Mouse (Mus musculus): ENCODE measurements at regions not wholly inside any gene's neighbourhood (a gene's known extent, or its start where the extent isn't known, plus 50 kb on each side); places are given as distances from the start of the nearest gene placed in this dataset.

GRCm38 (mm10) chr16:24073065-24073464 is 84.4 kb upstream of the Bcl6 start:
- Histone ChIP-seq H3K27ac (no peak overlapping the region), H3K9ac (no peak overlapping the region), H3K4me3 (replicated peaks) (no peak overlapping the region), H3K4me1 (replicated peaks) (no peaks in the 10 kb centered on the region), H3K36me3 (no peaks in the 10 kb centered on the region), H3K4me2 (replicated peaks) (no peak overlapping the region), H3K9me3 (no peaks in the 10 kb centered on the region), H3K27me3 (replicated peaks) (no peaks in the 10 kb centered on the region)
- no peak for ATAC-seq
- 73% methylated on average over 6 of the region's 6 CpGs for WGBS

GRCm38 (mm10) chr16:24069411-24069810 is 80.8 kb upstream of the Bcl6 start:
- no peak for ATAC-seq
- no peak overlapping the region for H3K4me3 ChIP-seq (replicated peaks)
- H3K9me3 ChIP-seq = no peaks in the 10 kb centered on the region
- H3K27me3 ChIP-seq (replicated peaks) = no peaks in the 10 kb centered on the region
- no peaks in the 10 kb centered on the region for H3K36me3 ChIP-seq
- no peak overlapping the region for H3K27ac ChIP-seq
- no peak overlapping the region for H3K4me2 ChIP-seq (replicated peaks)
- no peak overlapping the region for H3K9ac ChIP-seq
- no peaks in the 10 kb centered on the region for H3K4me1 ChIP-seq (replicated peaks)
- WGBS = 81% methylated on average over 5 of the region's 5 CpGs

GRCm38 (mm10) chr16:24068250-24068813 is 79.7 kb upstream of the Bcl6 start:
- Histone ChIP-seq H3K27ac (no peak overlapping the region), H3K4me2 (replicated peaks) (no peak overlapping the region), H3K9me3 (no peaks in the 10 kb centered on the region), H3K4me3 (replicated peaks) (no peak overlapping the region), H3K9ac (no peak overlapping the region), H3K36me3 (no peaks in the 10 kb centered on the region), H3K27me3 (replicated peaks) (no peaks in the 10 kb centered on the region), H3K4me1 (replicated peaks) (no peaks in the 10 kb centered on the region)
- 29% methylated on average over 4 of the region's 4 CpGs for WGBS
- peak; percentile 56 for ATAC-seq

- no peaks in the 10 kb centered on the region for H3K27me3 ChIP-seq (replicated peaks)
- H3K4me1 ChIP-seq (replicated peaks) = peaks cover 8% of the 10 kb centered on the region; the same call in 1 of the 2 replicates
- no peak overlapping the region for H3K27ac ChIP-seq
- H3K9ac ChIP-seq = no peak overlapping the region
- no peaks in the 10 kb centered on the region for H3K9me3 ChIP-seq
- H3K4me3 ChIP-seq (replicated peaks) = no peak overlapping the region
- no peak overlapping the region for H3K4me2 ChIP-seq (replicated peaks)
- WGBS = 76% methylated on average over 5 of the region's 5 CpGs
- no peak for ATAC-seq
- H3K36me3 ChIP-seq = no peaks in the 10 kb centered on the region
Measured at GRCm38 (mm10) chr16:24062314-24062713, 73.7 kb upstream of the Bcl6 start.

- H3K27ac ChIP-seq = no peak overlapping the region
- H3K9ac ChIP-seq = no peak overlapping the region
- no peak overlapping the region for H3K4me2 ChIP-seq (replicated peaks)
- H3K27me3 ChIP-seq (replicated peaks) = no peaks in the 10 kb centered on the region
- no peak overlapping the region for H3K4me3 ChIP-seq (replicated peaks)
- H3K4me1 ChIP-seq (replicated peaks) = peaks cover 16% of the 10 kb centered on the region
- no peaks in the 10 kb centered on the region for H3K36me3 ChIP-seq
- no peaks in the 10 kb centered on the region for H3K9me3 ChIP-seq
- ATAC-seq = no peak
- 56% methylated on average over 4 of the region's 4 CpGs for WGBS
Measured at GRCm38 (mm10) chr16:24061496-24061895, 72.8 kb upstream of the Bcl6 start.

- ATAC-seq = no peak
- WGBS = 52% methylated on average over 4 of the region's 4 CpGs
- no peak overlapping the region for H3K9ac ChIP-seq
- H3K4me2 ChIP-seq (replicated peaks) = no peak overlapping the region
- H3K36me3 ChIP-seq = no peaks in the 10 kb centered on the region
- no peaks in the 10 kb centered on the region for H3K27me3 ChIP-seq (replicated peaks)
- H3K27ac ChIP-seq = no peak overlapping the region
- no peaks in the 10 kb centered on the region for H3K9me3 ChIP-seq
- no peak overlapping the region for H3K4me3 ChIP-seq (replicated peaks)
- H3K4me1 ChIP-seq (replicated peaks) = peaks cover 19% of the 10 kb centered on the region
Measured at GRCm38 (mm10) chr16:24059090-24059600, 70.5 kb upstream of the Bcl6 start.

GRCm38 (mm10) chr16:24056885-24057531 is 68.4 kb upstream of the Bcl6 start:
- peak overlapping the region; percentile 13 for H3K27ac ChIP-seq
- peaks cover 19% of the 10 kb centered on the region for H3K4me1 ChIP-seq (replicated peaks)
- H3K4me2 ChIP-seq (replicated peaks) = 0 out of 2 replicates have a peak overlapping the region, but pooled peaks have one; percentile 1
- H3K9me3 ChIP-seq = no peaks in the 10 kb centered on the region
- peak; percentile 93 for ATAC-seq
- no peaks in the 10 kb centered on the region for H3K27me3 ChIP-seq (replicated peaks)
- no peaks in the 10 kb centered on the region for H3K36me3 ChIP-seq
- WGBS = 17% methylated on average over 11 of the region's 11 CpGs
- no peak overlapping the region for H3K9ac ChIP-seq
- H3K4me3 ChIP-seq (replicated peaks) = no peak overlapping the region

GRCm38 (mm10) chr16:24056123-24056884 is 67.7 kb upstream of the Bcl6 start:
- Histone ChIP-seq H3K36me3 (no peaks in the 10 kb centered on the region), H3K4me2 (replicated peaks) (no peak overlapping the region), H3K27me3 (replicated peaks) (no peaks in the 10 kb centered on the region), H3K9me3 (no peaks in the 10 kb centered on the region), H3K4me3 (replicated peaks) (no peak overlapping the region), H3K4me1 (replicated peaks) (peaks cover 19% of the 10 kb centered on the region), H3K9ac (no peak overlapping the region), H3K27ac (peak overlapping the region; percentile 13)
- ATAC-seq = peak; percentile 61; the same call in 1 of the 2 replicates
- WGBS = 45% methylated on average over 12 of the region's 12 CpGs

- Histone ChIP-seq H3K4me1 (replicated peaks) (peaks cover 19% of the 10 kb centered on the region), H3K27ac (no peak overlapping the region), H3K4me2 (replicated peaks) (no peak overlapping the region), H3K27me3 (replicated peaks) (no peaks in the 10 kb centered on the region), H3K4me3 (replicated peaks) (no peak overlapping the region), H3K9me3 (no peaks in the 10 kb centered on the region), H3K9ac (no peak overlapping the region), H3K36me3 (no peaks in the 10 kb centered on the region)
- 97% methylated on average over 3 of the region's 3 CpGs for WGBS
- no peak for ATAC-seq
Measured at GRCm38 (mm10) chr16:24054293-24054692, 65.6 kb upstream of the Bcl6 start.

GRCm38 (mm10) chr16:24053403-24053802 is 64.8 kb upstream of the Bcl6 start:
- ATAC-seq = no peak
- no peak overlapping the region for H3K4me3 ChIP-seq (replicated peaks)
- H3K27ac ChIP-seq = no peak overlapping the region
- no peaks in the 10 kb centered on the region for H3K9me3 ChIP-seq
- WGBS = 70% methylated on average over 10 of the region's 10 CpGs
- peaks cover 14% of the 10 kb centered on the region for H3K4me1 ChIP-seq (replicated peaks)
- no peaks in the 10 kb centered on the region for H3K27me3 ChIP-seq (replicated peaks)
- H3K36me3 ChIP-seq = no peaks in the 10 kb centered on the region
- H3K4me2 ChIP-seq (replicated peaks) = no peak overlapping the region
- H3K9ac ChIP-seq = no peak overlapping the region

GRCm38 (mm10) chr16:24050856-24051640 is 62.4 kb upstream of the Bcl6 start:
- Histone ChIP-seq H3K4me1 (replicated peaks) (no peaks in the 10 kb centered on the region), H3K27me3 (replicated peaks) (no peaks in the 10 kb centered on the region), H3K36me3 (no peaks in the 10 kb centered on the region), H3K9ac (no peak overlapping the region), H3K4me3 (replicated peaks) (no peak overlapping the region), H3K4me2 (replicated peaks) (no peak overlapping the region), H3K27ac (no peak overlapping the region), H3K9me3 (no peaks in the 10 kb centered on the region)
- no peak for ATAC-seq
- 82% methylated on average over 10 of the region's 10 CpGs for WGBS

- no peak for ATAC-seq
- H3K9ac ChIP-seq = no peak overlapping the region
- H3K27me3 ChIP-seq (replicated peaks) = no peaks in the 10 kb centered on the region
- H3K4me1 ChIP-seq (replicated peaks) = no peaks in the 10 kb centered on the region
- WGBS = 75% methylated on average over 4 of the region's 4 CpGs
- H3K36me3 ChIP-seq = no peaks in the 10 kb centered on the region
- no peak overlapping the region for H3K4me2 ChIP-seq (replicated peaks)
- H3K9me3 ChIP-seq = no peaks in the 10 kb centered on the region
- H3K4me3 ChIP-seq (replicated peaks) = no peak overlapping the region
- no peak overlapping the region for H3K27ac ChIP-seq
Measured at GRCm38 (mm10) chr16:24043779-24044178, 55.1 kb upstream of the Bcl6 start.
